Mouse (Mus musculus) bone marrow, adult 2 months (tissue): ENCODE results near the gene Armh3.

Source experiments
- CTCF ChIP-seq: fragments of 200-500 bp; IDR thresholded peaks from 2 replicates; pipeline ENCODE4 v1.5.1; 2011; ENCODE audit warnings: low read length, control low read depth; ENCODE audit not compliant: control insufficient read depth, insufficient read depth
- POLR2A ChIP-seq: fragments of 200-500 bp; IDR thresholded peaks from 2 replicates; pipeline ENCODE4 v1.6.1; 2011; ENCODE audit warnings: low read depth, mild to moderate bottlenecking, control low read depth, low read length, borderline replicate concordance; ENCODE audit not compliant: control insufficient read depth

GRCm38 (mm10) chr19:45816727-45817126 is 181.6 kb downstream of the Armh3 start:
- TF ChIP-seq CTCF = no peak
- no peak for TF ChIP-seq POLR2A
